Mouse (Mus musculus): ENCODE data around the gene Wdfy2. TPM values are rescaled to one million over a fixed set of nuclear protein-coding genes. Genes with fewer than 3 reads are reported as not detected.

The Wdfy2 gene
- total and polyA plus RNA-seq, 2 experiments from 2014 or later = 3.6 to 18.4 TPM

DNA sequence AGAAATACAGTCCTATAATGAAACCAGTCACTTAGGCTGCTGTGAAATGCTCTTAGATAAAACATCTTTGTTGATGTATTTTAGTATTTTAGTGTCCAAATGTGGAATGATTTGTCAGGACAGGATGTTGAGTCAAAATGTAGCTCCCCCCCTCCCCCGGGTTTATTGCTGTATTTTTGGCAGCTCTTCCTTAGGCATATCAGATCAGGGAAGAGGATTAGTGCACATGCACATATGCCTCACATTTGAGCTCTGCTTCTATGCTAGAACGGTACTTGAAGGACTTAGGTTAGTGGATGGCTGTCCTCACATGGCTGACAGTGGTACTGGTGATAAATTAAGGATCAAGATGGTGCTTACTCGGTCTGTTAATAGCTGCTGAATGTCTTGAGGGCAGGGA lies 18.4 kb downstream of the Wdfy2 start:
- H3K4me3 ChIP-seq (ENCODE audit: low read depth, low read length) = no peak overlapping the region
- ATAC-seq = peak; percentile 47; the same call in 1 of the 2 replicates
- H3K27me3 ChIP-seq (ENCODE audit: insufficient read depth, low read length) = no peaks in the 10 kb centered on the region
- TF ChIP-seq CTCF (IDR thresholded peaks at IDR 0.05; ENCODE audit: low read depth) = no peak
- no peaks in the 10 kb centered on the region for H3K9me3 ChIP-seq (ENCODE audit: low read length)
- no peak overlapping the region for H3K9ac ChIP-seq
- H3K27ac ChIP-seq (ENCODE audit: low read depth, low read length) = peak overlapping the region; percentile 17; the same call in 1 of the 2 replicates
- H3K36me3 ChIP-seq (ENCODE audit: insufficient read depth) = no peaks in the 10 kb centered on the region
- DNase-seq = no peak
- H3K4me1 ChIP-seq (ENCODE audit: insufficient read depth) = peaks cover 2% of the 10 kb centered on the region; the same call in 1 of the 2 replicates
- 55% methylated on average over 3 of the region's 3 CpGs for WGBS
- peak overlapping the region; percentile 25 for H3K4me2 ChIP-seq (ENCODE audit: low read depth)

DNA sequence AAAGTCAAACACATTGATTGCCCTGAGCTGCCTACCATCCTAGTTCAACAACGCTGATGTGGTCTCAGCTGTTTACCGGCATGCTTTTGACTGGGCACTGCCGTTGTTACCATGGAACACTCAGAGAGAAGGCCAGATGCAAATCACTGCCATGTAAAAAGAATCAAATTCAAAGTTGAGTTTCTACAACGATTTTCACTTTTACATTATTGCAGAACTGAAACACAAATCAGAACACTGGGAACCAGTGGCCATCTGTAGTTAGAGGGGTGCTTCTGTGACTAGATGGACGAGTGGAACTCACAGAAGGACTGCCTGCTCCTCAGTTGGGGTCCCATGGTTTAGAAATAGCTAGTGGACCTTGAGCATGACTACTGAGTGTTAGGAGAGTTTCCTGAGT lies 19.0 kb downstream of the Wdfy2 start:
- no peaks in the 10 kb centered on the region for H3K36me3 ChIP-seq (ENCODE audit: insufficient read depth)
- DNase-seq (no peak), ATAC-seq (no peak)
- no peaks in the 10 kb centered on the region for H3K27me3 ChIP-seq (ENCODE audit: insufficient read depth, low read length)
- H3K4me1 ChIP-seq (ENCODE audit: insufficient read depth) = peaks cover 2% of the 10 kb centered on the region; the same call in 1 of the 2 replicates
- TF ChIP-seq CTCF (IDR thresholded peaks at IDR 0.05; ENCODE audit: low read depth) = no peak
- no peak overlapping the region for H3K27ac ChIP-seq (ENCODE audit: low read depth, low read length)
- no peak overlapping the region for H3K4me2 ChIP-seq (ENCODE audit: low read depth)
- H3K9me3 ChIP-seq (ENCODE audit: low read length) = no peaks in the 10 kb centered on the region
- H3K4me3 ChIP-seq (ENCODE audit: low read depth, low read length) = no peak overlapping the region
- WGBS = 83% methylated on average over 5 of the region's 5 CpGs
- H3K9ac ChIP-seq = no peak overlapping the region

DNA sequence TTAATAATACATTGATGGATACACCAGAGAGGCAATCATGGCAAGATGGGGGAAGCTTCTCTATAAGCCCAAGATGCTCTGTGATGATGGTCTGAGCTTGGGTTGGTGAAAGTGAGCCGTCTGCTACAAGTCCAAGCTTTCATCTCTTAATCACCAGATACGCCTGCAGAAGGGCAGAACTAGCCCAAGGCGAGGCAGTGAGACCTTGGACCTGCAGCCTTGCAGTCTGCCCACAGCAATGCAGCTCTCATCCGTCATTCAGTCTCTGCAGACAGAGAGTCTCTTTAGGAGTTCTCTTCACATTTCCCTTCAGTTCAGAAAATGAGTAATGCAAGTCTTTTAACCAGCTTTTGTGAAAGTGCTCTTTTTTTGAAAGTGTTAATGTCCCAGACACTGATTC lies 20.4 kb downstream of the Wdfy2 start:
- DNase-seq (no peak), ATAC-seq (no peak)
- Histone ChIP-seq H3K9ac (no peak overlapping the region), H3K4me1 (ENCODE audit: insufficient read depth) (peaks cover 2% of the 10 kb centered on the region; the same call in 1 of the 2 replicates), H3K4me3 (ENCODE audit: low read depth, low read length) (no peak overlapping the region), H3K36me3 (ENCODE audit: insufficient read depth) (no peaks in the 10 kb centered on the region), H3K27me3 (ENCODE audit: insufficient read depth, low read length) (no peaks in the 10 kb centered on the region), H3K27ac (ENCODE audit: low read depth, low read length) (no peak overlapping the region), H3K4me2 (ENCODE audit: low read depth) (no peak overlapping the region), H3K9me3 (ENCODE audit: low read length) (no peaks in the 10 kb centered on the region)
- WGBS = 87% methylated on average over 4 of the region's 4 CpGs
- TF ChIP-seq CTCF (IDR thresholded peaks at IDR 0.05; ENCODE audit: low read depth) = no peak

DNA sequence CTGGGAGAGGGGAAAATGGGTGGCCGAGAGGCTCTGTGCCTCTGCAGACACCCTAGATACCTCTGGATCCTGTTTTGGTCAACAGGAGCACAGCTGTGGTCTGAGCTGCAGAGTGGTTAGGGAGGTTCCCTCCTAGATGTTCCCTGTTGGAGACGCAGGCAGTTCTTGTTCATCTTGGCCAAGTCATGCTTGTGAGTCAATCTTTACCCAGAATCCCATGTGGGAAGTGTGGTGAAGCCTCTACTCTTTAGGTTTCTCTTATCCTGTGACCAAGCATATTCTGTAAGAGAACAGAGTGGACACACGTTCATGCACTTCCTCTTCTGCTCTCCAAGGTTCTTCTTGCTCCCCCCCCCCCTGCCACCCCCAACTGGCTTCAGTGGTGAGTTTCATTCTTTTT lies 20.8 kb downstream of the Wdfy2 start:
- H3K27me3 ChIP-seq (ENCODE audit: insufficient read depth, low read length) = no peaks in the 10 kb centered on the region
- peaks cover 2% of the 10 kb centered on the region; the same call in 1 of the 2 replicates for H3K4me1 ChIP-seq (ENCODE audit: insufficient read depth)
- ATAC-seq (no peak), DNase-seq (no peak)
- no peak overlapping the region for H3K4me3 ChIP-seq (ENCODE audit: low read depth, low read length)
- no peaks in the 10 kb centered on the region for H3K9me3 ChIP-seq (ENCODE audit: low read length)
- WGBS = 92% methylated on average over 3 of the region's 3 CpGs
- H3K36me3 ChIP-seq (ENCODE audit: insufficient read depth) = no peaks in the 10 kb centered on the region
- H3K4me2 ChIP-seq (ENCODE audit: low read depth) = no peak overlapping the region
- TF ChIP-seq CTCF (IDR thresholded peaks at IDR 0.05; ENCODE audit: low read depth) = no peak
- H3K9ac ChIP-seq = no peak overlapping the region
- no peak overlapping the region for H3K27ac ChIP-seq (ENCODE audit: low read depth, low read length)

DNA sequence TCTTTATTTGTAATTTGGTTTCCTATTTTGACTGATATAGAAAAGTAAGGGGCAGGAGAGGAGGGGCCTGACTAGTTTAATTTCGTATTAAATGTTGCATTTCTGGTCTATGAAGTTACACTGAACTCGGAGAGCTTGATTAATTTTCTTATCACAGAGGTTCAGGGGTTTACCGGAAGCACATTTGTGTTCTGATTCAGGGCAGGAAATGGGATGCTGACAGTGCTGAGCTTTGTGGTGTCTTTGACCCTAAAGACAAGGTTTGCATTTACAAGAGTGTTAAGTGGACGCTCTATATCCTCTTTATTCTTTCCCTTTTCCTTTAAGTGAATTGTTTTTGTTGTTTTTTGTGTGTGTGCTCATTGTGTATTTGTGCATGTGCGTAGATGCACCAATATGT lies 25.1 kb downstream of the Wdfy2 start:
- 84% methylated on average over 5 of the region's 5 CpGs for WGBS
- no peaks in the 10 kb centered on the region for H3K36me3 ChIP-seq (ENCODE audit: insufficient read depth)
- ATAC-seq (no peak), DNase-seq (no peak)
- no peak overlapping the region for H3K27ac ChIP-seq (ENCODE audit: low read depth, low read length)
- peaks cover 3% of the 10 kb centered on the region; the same call in 1 of the 2 replicates for H3K4me1 ChIP-seq (ENCODE audit: insufficient read depth)
- H3K9ac ChIP-seq = no peak overlapping the region
- TF ChIP-seq CTCF (IDR thresholded peaks at IDR 0.05; ENCODE audit: low read depth) = no peak
- H3K27me3 ChIP-seq (ENCODE audit: insufficient read depth, low read length) = no peaks in the 10 kb centered on the region
- no peaks in the 10 kb centered on the region for H3K9me3 ChIP-seq (ENCODE audit: low read length)
- no peak overlapping the region for H3K4me2 ChIP-seq (ENCODE audit: low read depth)
- H3K4me3 ChIP-seq (ENCODE audit: low read depth, low read length) = no peak overlapping the region

DNA sequence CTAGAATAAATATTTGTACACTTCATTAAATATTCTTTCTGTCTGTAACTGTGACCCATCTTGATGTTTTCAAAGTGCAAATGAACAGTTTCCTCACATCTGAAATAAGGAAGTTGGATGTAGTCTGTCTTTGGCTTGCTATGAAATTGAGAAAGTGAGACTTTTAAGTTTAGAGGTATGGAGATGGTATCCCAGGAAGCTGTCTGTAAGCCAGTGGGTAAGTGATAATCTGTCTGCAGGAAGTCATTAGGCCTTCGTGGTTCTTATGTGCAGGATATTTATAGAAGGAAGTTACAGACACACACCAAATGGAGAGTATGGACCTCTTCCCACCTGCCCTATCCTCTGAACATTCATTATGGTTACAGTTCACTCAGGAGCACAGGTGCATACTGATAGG lies 26.8 kb downstream of the Wdfy2 start:
- Histone ChIP-seq H3K4me2 (ENCODE audit: low read depth) (no peak overlapping the region), H3K9me3 (ENCODE audit: low read length) (no peaks in the 10 kb centered on the region), H3K4me1 (ENCODE audit: insufficient read depth) (peaks cover 3% of the 10 kb centered on the region; the same call in 1 of the 2 replicates), H3K4me3 (ENCODE audit: low read depth, low read length) (no peak overlapping the region), H3K27me3 (ENCODE audit: insufficient read depth, low read length) (no peaks in the 10 kb centered on the region), H3K9ac (no peak overlapping the region), H3K27ac (ENCODE audit: low read depth, low read length) (no peak overlapping the region), H3K36me3 (ENCODE audit: insufficient read depth) (no peaks in the 10 kb centered on the region)
- DNase-seq (no peak), ATAC-seq (no peak)
- 44% methylated on average over 1 of the region's 1 CpGs for WGBS
- TF ChIP-seq CTCF (IDR thresholded peaks at IDR 0.05; ENCODE audit: low read depth) = no peak

DNA sequence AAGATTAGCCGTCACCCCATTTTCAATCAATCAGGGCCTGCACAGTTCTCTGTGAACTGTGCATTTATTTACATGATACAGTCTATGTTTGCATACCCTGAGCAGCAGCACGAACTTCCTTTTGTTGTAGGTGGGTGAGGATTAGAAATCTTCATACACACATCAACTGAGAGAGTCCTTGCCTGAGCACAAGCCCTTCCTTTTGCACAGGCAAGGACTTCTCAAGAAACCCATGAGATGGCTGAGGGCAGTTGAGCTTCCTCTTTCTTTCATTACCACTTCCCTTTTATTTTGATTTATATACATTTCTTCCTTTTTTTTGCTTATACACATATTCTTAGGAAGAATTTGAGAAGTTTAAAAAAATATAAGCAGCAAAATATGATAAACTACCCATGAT lies 27.9 kb downstream of the Wdfy2 start:
- ATAC-seq (no peak), DNase-seq (no peak)
- H3K4me2 ChIP-seq (ENCODE audit: low read depth) = no peak overlapping the region
- no peak overlapping the region for H3K9ac ChIP-seq
- H3K36me3 ChIP-seq (ENCODE audit: insufficient read depth) = no peaks in the 10 kb centered on the region
- H3K4me1 ChIP-seq (ENCODE audit: insufficient read depth) = peaks cover 3% of the 10 kb centered on the region; the same call in 1 of the 2 replicates
- no peaks in the 10 kb centered on the region for H3K9me3 ChIP-seq (ENCODE audit: low read length)
- no peak overlapping the region for H3K4me3 ChIP-seq (ENCODE audit: low read depth, low read length)
- TF ChIP-seq CTCF (IDR thresholded peaks at IDR 0.05; ENCODE audit: low read depth) = no peak
- no peak overlapping the region for H3K27ac ChIP-seq (ENCODE audit: low read depth, low read length)
- WGBS = 59% methylated on average over 2 of the region's 2 CpGs
- no peaks in the 10 kb centered on the region for H3K27me3 ChIP-seq (ENCODE audit: insufficient read depth, low read length)
